Mouse (Mus musculus) lung, adult 2 months (tissue): ENCODE measurements at regions not wholly inside any gene's neighbourhood (a gene's known extent, or its start where the extent isn't known, plus 50 kb on each side); places are given as distances from the start of the nearest gene placed in this dataset.

Experiments
- DNase-seq: peaks from one replicate; pipeline ENCODE4 v3.0.0; 2022
- H3K4me1 ChIP-seq: fragments of 200-500 bp; 2 replicates; pipeline ENCODE4 v1.6.1; 2011; ENCODE audit warnings: low read length; ENCODE audit not compliant: control insufficient read depth, insufficient read depth
- H3K4me3 ChIP-seq: fragments of 200-500 bp; replicated peaks from 2 replicates; pipeline ENCODE3; 2011; ENCODE audit warnings: low read depth, mild to moderate bottlenecking, control low read depth, low read length; ENCODE audit errors: extremely low read depth
- CTCF ChIP-seq: fragments of 200-500 bp; IDR thresholded peaks from 2 replicates; pipeline ENCODE4 v1.5.1; 2011; ENCODE audit warnings: mild to moderate bottlenecking, low read length, control low read depth; ENCODE audit not compliant: insufficient read depth
- POLR2A ChIP-seq: fragments of 200-500 bp; IDR thresholded peaks from 2 replicates; pipeline ENCODE4 v1.6.1; 2011; ENCODE audit warnings: low read depth, mild to moderate bottlenecking, control low read depth, low read length, borderline replicate concordance; ENCODE audit errors: extremely low read depth
- WGBS: fragments of 180-500 bp; shearing (Covaris S2); methylation state at CpG from one replicate; pipeline ENCODE4 v1.1.7; 2018; 5-methylcytosine and 5-hydroxymethylcytosine counted together

- DNase-seq, result no peak
- 93% methylated on average over 5 of the region's 5 CpGs for WGBS
- TF ChIP-seq CTCF (no peak), POLR2A (no peak)
- no peaks in the 10 kb centered on the region for H3K4me1 ChIP-seq
- no peak overlapping the region for H3K4me3 ChIP-seq
Measured at GRCm38 (mm10) chr12:12841385-12842238, 100.1 kb downstream of the Mycn start.

GRCm38 (mm10) chr12:12840661-12841384 lies 100.9 kb downstream of the Mycn start:
- DNase-seq, result no peak
- WGBS, result 39% methylated on average over 17 of the region's 17 CpGs
- Histone ChIP-seq H3K4me1 (no peaks in the 10 kb centered on the region), H3K4me3 (no peak overlapping the region)
- TF ChIP-seq CTCF, result no peak
- no peak for TF ChIP-seq POLR2A

- Histone ChIP-seq H3K4me1 (no peaks in the 10 kb centered on the region), H3K4me3 (no peak overlapping the region)
- no peak for DNase-seq
- WGBS, result 94% methylated on average over 1 of the region's 1 CpGs
- TF ChIP-seq POLR2A, result no peak
- TF ChIP-seq CTCF, result no peak
Measured at GRCm38 (mm10) chr12:12837775-12838174, 103.9 kb downstream of the Mycn start.

GRCm38 (mm10) chr12:12827821-12828641 lies 113.7 kb downstream of the Mycn start:
- DNase-seq, result no peak
- no peak overlapping the region for H3K4me3 ChIP-seq
- 75% methylated on average over 13 of the region's 13 CpGs for WGBS
- no peaks in the 10 kb centered on the region for H3K4me1 ChIP-seq
- no peak for TF ChIP-seq POLR2A

GRCm38 (mm10) chr12:12827379-12827778 lies 114.3 kb downstream of the Mycn start:
- H3K4me1 ChIP-seq, result no peaks in the 10 kb centered on the region
- 54% methylated on average over 9 of the region's 9 CpGs for WGBS
- DNase-seq, result no peak
- TF ChIP-seq CTCF (no peak), POLR2A (no peak)
- H3K4me3 ChIP-seq, result no peak overlapping the region

GRCm38 (mm10) chr12:12826431-12826830 lies 115.3 kb downstream of the Mycn start:
- TF ChIP-seq POLR2A, result no peak
- TF ChIP-seq CTCF, result no peak

GRCm38 (mm10) chr12:12825842-12826241 lies 115.9 kb downstream of the Mycn start:
- WGBS, result 93% methylated on average over 5 of the region's 5 CpGs
- H3K4me1 ChIP-seq, result no peaks in the 10 kb centered on the region
- no peak for DNase-seq
- no peak for TF ChIP-seq POLR2A
- TF ChIP-seq CTCF, result no peak
- H3K4me3 ChIP-seq, result no peak overlapping the region

More at GRCm38 (mm10) chr12:12826431-12826830, 115.3 kb downstream of the Mycn start:
- H3K4me1 ChIP-seq, result no peaks in the 10 kb centered on the region
- no peak overlapping the region for H3K4me3 ChIP-seq
- no peak for DNase-seq
- WGBS, result 58% methylated on average over 3 of the region's 3 CpGs

GRCm38 (mm10) chr12:12821473-12821872 lies 120.2 kb downstream of the Mycn start:
- 73% methylated on average over 7 of the region's 7 CpGs for WGBS
- TF ChIP-seq CTCF (no peak), POLR2A (no peak)
- H3K4me1 ChIP-seq, result no peaks in the 10 kb centered on the region
- no peak overlapping the region for H3K4me3 ChIP-seq
- no peak for DNase-seq

- TF ChIP-seq CTCF (no peak), POLR2A (no peak)
- no peak overlapping the region for H3K4me3 ChIP-seq
- 85% methylated on average over 2 of the region's 2 CpGs for WGBS
- no peak for DNase-seq
- H3K4me1 ChIP-seq, result no peaks in the 10 kb centered on the region
Measured at GRCm38 (mm10) chr12:12820668-12821351, 120.9 kb downstream of the Mycn start.
